Mouse (Mus musculus) brain, embryonic 18.5 days (tissue): ENCODE measurements around the gene Mapk9.

ENCODE experiments used
- DNase-seq: peaks from one replicate; pipeline ENCODE4 v3.0.0-alpha.2; 2012; ENCODE audit warnings: low read depth, low spot score

The Mapk9 gene

GRCm38 (mm10) chr11:49840666-49841065 lies 5.9 kb upstream of the Mapk9 start:
- no peak for DNase-seq

GRCm38 (mm10) chr11:49841886-49842285 lies 4.7 kb upstream of the Mapk9 start:
- no peak for DNase-seq

- DNase-seq: no peak
Measured at GRCm38 (mm10) chr11:49842718-49843117, 3.8 kb upstream of the Mapk9 start.

GRCm38 (mm10) chr11:49844311-49844710 lies 2.2 kb upstream of the Mapk9 start:
- no peak for DNase-seq

GRCm38 (mm10) chr11:49844969-49845368 lies 1.6 kb upstream of the Mapk9 start:
- no peak for DNase-seq

- DNase-seq: no peak
Measured at GRCm38 (mm10) chr11:49845958-49846357, 593 bp upstream of the Mapk9 start.

GRCm38 (mm10) chr11:49847071-49847810 lies 690 bp downstream of the Mapk9 start:
- no peak for DNase-seq

GRCm38 (mm10) chr11:49847811-49848078 lies 1.2 kb downstream of the Mapk9 start:
- no peak for DNase-seq

- no peak for DNase-seq
Measured at GRCm38 (mm10) chr11:49848080-49848815, 1.7 kb downstream of the Mapk9 start.

GRCm38 (mm10) chr11:49850331-49850730 lies 3.8 kb downstream of the Mapk9 start:
- no peak for DNase-seq

- no peak for DNase-seq
Measured at GRCm38 (mm10) chr11:49855144-49855543, 8.6 kb downstream of the Mapk9 start.

- no peak for DNase-seq
Measured at GRCm38 (mm10) chr11:49861139-49861538, 14.6 kb downstream of the Mapk9 start.

- DNase-seq: no peak
Measured at GRCm38 (mm10) chr11:49863926-49864325, 17.4 kb downstream of the Mapk9 start.

GRCm38 (mm10) chr11:49867320-49867719 lies 20.8 kb downstream of the Mapk9 start:
- no peak for DNase-seq

- DNase-seq: no peak
Measured at GRCm38 (mm10) chr11:49869762-49870161, 23.2 kb downstream of the Mapk9 start.

- DNase-seq: no peak
Measured at GRCm38 (mm10) chr11:49871914-49872313, 25.4 kb downstream of the Mapk9 start.

GRCm38 (mm10) chr11:49872779-49873178 lies 26.2 kb downstream of the Mapk9 start:
- DNase-seq: no peak

- DNase-seq: no peak
Measured at GRCm38 (mm10) chr11:49876948-49877817, 30.6 kb downstream of the Mapk9 start.

- no peak for DNase-seq
Measured at GRCm38 (mm10) chr11:49879950-49880642, 33.5 kb downstream of the Mapk9 start.

GRCm38 (mm10) chr11:49883394-49883793 lies 36.8 kb downstream of the Mapk9 start:
- no peak for DNase-seq

GRCm38 (mm10) chr11:49888469-49888868 lies 41.9 kb downstream of the Mapk9 start:
- DNase-seq: no peak

GRCm38 (mm10) chr11:49891993-49892392 lies 45.4 kb downstream of the Mapk9 start:
- no peak for DNase-seq
